Mouse (Mus musculus): ENCODE measurements around the gene Fam193b. TPM values are rescaled to one million over a fixed set of nuclear protein-coding genes. Genes with fewer than 3 reads are reported as not detected.

The Fam193b gene
- polyA plus RNA-seq, 2 experiments: 4.0 to 20.9 TPM

GRCm38 (mm10) chr13:55529198-55529915 lies 41.6 kb downstream of the Fam193b start, which contains the start of gene Dok3:
TSS of gene Dok3 (minus strand) at chr13:55529296.
- no peak within 1 kb of the TSS; the same call in 1 of the 2 replicates for H3K4me2 ChIP-seq (ENCODE audit: low read depth)
- no peak within 1 kb of the TSS for H3K9ac ChIP-seq (replicated peaks)
- H3K36me3 ChIP-seq (replicated peaks; ENCODE audit: control insufficient read depth, insufficient read depth, low read depth): peaks cover 7% of the 10 kb centered on the region
- no peak for ATAC-seq (ENCODE audit: insufficient read depth)
- no peak within 1 kb of the TSS for H3K27ac ChIP-seq
- no peak for DNase-seq (ENCODE audit: low read depth in 3 of 3, low spot score in 3 of 3)
- 40% methylated on average over 8 of the region's 8 CpGs for WGBS (ENCODE audit: insufficient replicate concordance)
- H3K4me1 ChIP-seq (replicated peaks; ENCODE audit: control insufficient read depth in 2 of 2, insufficient read depth in 2 of 2, low read length in 1 of 2): peaks cover 0 to 19% of the 10 kb centered on the region in 2 experiments; a peak in 2 of 4 replicates
- no peaks in the 10 kb centered on the region for H3K27me3 ChIP-seq (ENCODE audit: control insufficient read depth, insufficient read depth, low read length)
- H3K4me3 ChIP-seq (ENCODE audit: insufficient read depth in 1 of 2, low read depth in 2 of 2, low read length in 2 of 2): 0 out of 4 replicates have a peak within 1 kb of the TSS, but pooled peaks of 1 of the 2 experiments have one; percentile 19
- TF ChIP-seq EP300 (IDR thresholded peaks at IDR 0.05; ENCODE audit: low read depth) (no peak), CTCF (IDR thresholded peaks at IDR 0.05; ENCODE audit: low read depth) (no peak)
- no peaks in the 10 kb centered on the region for H3K9me3 ChIP-seq (ENCODE audit: control insufficient read depth, low read length)

- Histone ChIP-seq H3K9me3 (ENCODE audit: control insufficient read depth, low read length) (no peaks in the 10 kb centered on the region), H3K36me3 (replicated peaks; ENCODE audit: control insufficient read depth, insufficient read depth, low read depth) (peaks cover 7% of the 10 kb centered on the region), H3K27me3 (ENCODE audit: control insufficient read depth, insufficient read depth, low read length) (no peaks in the 10 kb centered on the region), H3K9ac (replicated peaks) (no peak overlapping the region), H3K4me2 (ENCODE audit: low read depth) (no peak overlapping the region; the same call in 1 of the 2 replicates), H3K4me1 (replicated peaks; ENCODE audit: control insufficient read depth in 2 of 2, insufficient read depth in 2 of 2, low read length in 1 of 2) (peaks cover 0 to 19% of the 10 kb centered on the region in 2 experiments; a peak in 2 of 4 replicates), H3K27ac (no peak overlapping the region), H3K4me3 (ENCODE audit: insufficient read depth in 1 of 2, low read depth in 2 of 2, low read length in 2 of 2) (0 out of 4 replicates have a peak overlapping the region, but pooled peaks of 1 of the 2 experiments have one; percentile 19)
- WGBS (ENCODE audit: insufficient replicate concordance): 16% methylated on average over 18 of the region's 18 CpGs
- peak; percentile 64 for ATAC-seq (ENCODE audit: insufficient read depth)
- TF ChIP-seq CTCF (IDR thresholded peaks at IDR 0.05; ENCODE audit: low read depth): no peak
- TF ChIP-seq EP300 (IDR thresholded peaks at IDR 0.05; ENCODE audit: low read depth): peak; percentile 65
- DNase-seq (ENCODE audit: low read depth in 3 of 3, low spot score in 3 of 3): no peak
Observed at GRCm38 (mm10) chr13:55527834-55528772, 42.8 kb downstream of the Fam193b start.

GRCm38 (mm10) chr13:55527212-55527611 lies 43.7 kb downstream of the Fam193b start:
- 71% methylated on average over 16 of the region's 16 CpGs for WGBS (ENCODE audit: insufficient replicate concordance)
- DNase-seq (ENCODE audit: low read depth in 3 of 3, low spot score in 3 of 3): no peak
- H3K4me1 ChIP-seq (replicated peaks; ENCODE audit: control insufficient read depth in 2 of 2, insufficient read depth in 2 of 2, low read length in 1 of 2): peaks cover 0 to 19% of the 10 kb centered on the region in 2 experiments; a peak in 2 of 4 replicates
- H3K4me3 ChIP-seq (ENCODE audit: insufficient read depth in 1 of 2, low read depth in 2 of 2, low read length in 2 of 2): no peak overlapping the region
- ATAC-seq (ENCODE audit: insufficient read depth): no peak
- no peak overlapping the region for H3K9ac ChIP-seq (replicated peaks)
- H3K36me3 ChIP-seq (replicated peaks; ENCODE audit: control insufficient read depth, insufficient read depth, low read depth): peaks cover 7% of the 10 kb centered on the region
- H3K27ac ChIP-seq: no peak overlapping the region
- H3K9me3 ChIP-seq (ENCODE audit: control insufficient read depth, low read length): no peaks in the 10 kb centered on the region
- H3K27me3 ChIP-seq (ENCODE audit: control insufficient read depth, insufficient read depth, low read length): no peaks in the 10 kb centered on the region
- TF ChIP-seq CTCF (IDR thresholded peaks at IDR 0.05; ENCODE audit: low read depth): no peak
- no peak for TF ChIP-seq EP300 (IDR thresholded peaks at IDR 0.05; ENCODE audit: low read depth)
- no peak overlapping the region; the same call in 1 of the 2 replicates for H3K4me2 ChIP-seq (ENCODE audit: low read depth)

- H3K9ac ChIP-seq (replicated peaks): no peak overlapping the region
- TF ChIP-seq CTCF (IDR thresholded peaks at IDR 0.05; ENCODE audit: low read depth) (no peak), EP300 (IDR thresholded peaks at IDR 0.05; ENCODE audit: low read depth) (no peak)
- H3K4me3 ChIP-seq (ENCODE audit: insufficient read depth in 1 of 2, low read depth in 2 of 2, low read length in 2 of 2): no peak overlapping the region
- no peak for ATAC-seq (ENCODE audit: insufficient read depth)
- 66% methylated on average over 16 of the region's 16 CpGs for WGBS (ENCODE audit: insufficient replicate concordance)
- peaks cover 7% of the 10 kb centered on the region for H3K36me3 ChIP-seq (replicated peaks; ENCODE audit: control insufficient read depth, insufficient read depth, low read depth)
- H3K4me1 ChIP-seq (replicated peaks; ENCODE audit: control insufficient read depth in 2 of 2, insufficient read depth in 2 of 2, low read length in 1 of 2): peaks cover 0 to 19% of the 10 kb centered on the region in 2 experiments; a peak in 2 of 4 replicates
- H3K9me3 ChIP-seq (ENCODE audit: control insufficient read depth, low read length): no peaks in the 10 kb centered on the region
- DNase-seq (ENCODE audit: low read depth in 3 of 3, low spot score in 3 of 3): no peak
- H3K27me3 ChIP-seq (ENCODE audit: control insufficient read depth, insufficient read depth, low read length): no peaks in the 10 kb centered on the region
- no peak overlapping the region for H3K4me2 ChIP-seq (ENCODE audit: low read depth)
- no peak overlapping the region for H3K27ac ChIP-seq
Observed at GRCm38 (mm10) chr13:55525733-55526553, 45.0 kb downstream of the Fam193b start.
